Mouse (Mus musculus): ENCODE results near the gene Negr1.

Gene Negr1

GRCm38 (mm10) chr3:157115105-157115760 lies 553.6 kb downstream of the Negr1 start:
- peak; percentile 67 to 73 for DNase-seq

GRCm38 (mm10) chr3:157116024-157116423 lies 554.4 kb downstream of the Negr1 start:
- no peak for DNase-seq

- no peak for DNase-seq
Measured at GRCm38 (mm10) chr3:157119916-157120315, 558.3 kb downstream of the Negr1 start.

- no peak for DNase-seq
Measured at GRCm38 (mm10) chr3:157146124-157146855, 584.7 kb downstream of the Negr1 start.

GRCm38 (mm10) chr3:157154902-157155301 lies 593.3 kb downstream of the Negr1 start:
- no peak for DNase-seq

- DNase-seq = no peak
Measured at GRCm38 (mm10) chr3:157155513-157155912, 593.9 kb downstream of the Negr1 start.

- no peak for DNase-seq
Measured at GRCm38 (mm10) chr3:157164840-157165595, 603.4 kb downstream of the Negr1 start.

GRCm38 (mm10) chr3:157181975-157182374 lies 620.4 kb downstream of the Negr1 start:
- no peak for DNase-seq

GRCm38 (mm10) chr3:157188939-157189725 lies 627.5 kb downstream of the Negr1 start:
- DNase-seq = peak in 1 of 2 experiments; percentile 42

- no peak for DNase-seq
Measured at GRCm38 (mm10) chr3:157189834-157190233, 628.2 kb downstream of the Negr1 start.

- DNase-seq = no peak
Measured at GRCm38 (mm10) chr3:157190551-157190950, 629.0 kb downstream of the Negr1 start.

GRCm38 (mm10) chr3:157192021-157192420 lies 630.4 kb downstream of the Negr1 start:
- no peak for DNase-seq

GRCm38 (mm10) chr3:157193141-157193540 lies 631.5 kb downstream of the Negr1 start:
- no peak for DNase-seq

GRCm38 (mm10) chr3:157198659-157199058 lies 637.1 kb downstream of the Negr1 start:
- DNase-seq = no peak

- DNase-seq = no peak
Measured at GRCm38 (mm10) chr3:157201726-157202125, 640.1 kb downstream of the Negr1 start.

- no peak for DNase-seq
Measured at GRCm38 (mm10) chr3:157203573-157203972, 642.0 kb downstream of the Negr1 start.

GRCm38 (mm10) chr3:157206752-157207151 lies 645.2 kb downstream of the Negr1 start:
- no peak for DNase-seq

GRCm38 (mm10) chr3:157208966-157209365 lies 647.4 kb downstream of the Negr1 start:
- peak; percentile 90 to 95 for DNase-seq

- peak; percentile 82 to 83 for DNase-seq
Measured at GRCm38 (mm10) chr3:157209386-157209785, 647.8 kb downstream of the Negr1 start.

GRCm38 (mm10) chr3:157215937-157216719 lies 654.5 kb downstream of the Negr1 start:
- DNase-seq = peak in 1 of 2 experiments; percentile 39

- DNase-seq = no peak
Measured at GRCm38 (mm10) chr3:157217794-157218193, 656.2 kb downstream of the Negr1 start.

GRCm38 (mm10) chr3:157224920-157225319 lies 663.3 kb downstream of the Negr1 start:
- no peak for DNase-seq

All from cerebellum, adult 18-20 months (tissue).